Mouse (Mus musculus): ENCODE measurements around the gene Efemp1.

Gene Efemp1

DNA sequence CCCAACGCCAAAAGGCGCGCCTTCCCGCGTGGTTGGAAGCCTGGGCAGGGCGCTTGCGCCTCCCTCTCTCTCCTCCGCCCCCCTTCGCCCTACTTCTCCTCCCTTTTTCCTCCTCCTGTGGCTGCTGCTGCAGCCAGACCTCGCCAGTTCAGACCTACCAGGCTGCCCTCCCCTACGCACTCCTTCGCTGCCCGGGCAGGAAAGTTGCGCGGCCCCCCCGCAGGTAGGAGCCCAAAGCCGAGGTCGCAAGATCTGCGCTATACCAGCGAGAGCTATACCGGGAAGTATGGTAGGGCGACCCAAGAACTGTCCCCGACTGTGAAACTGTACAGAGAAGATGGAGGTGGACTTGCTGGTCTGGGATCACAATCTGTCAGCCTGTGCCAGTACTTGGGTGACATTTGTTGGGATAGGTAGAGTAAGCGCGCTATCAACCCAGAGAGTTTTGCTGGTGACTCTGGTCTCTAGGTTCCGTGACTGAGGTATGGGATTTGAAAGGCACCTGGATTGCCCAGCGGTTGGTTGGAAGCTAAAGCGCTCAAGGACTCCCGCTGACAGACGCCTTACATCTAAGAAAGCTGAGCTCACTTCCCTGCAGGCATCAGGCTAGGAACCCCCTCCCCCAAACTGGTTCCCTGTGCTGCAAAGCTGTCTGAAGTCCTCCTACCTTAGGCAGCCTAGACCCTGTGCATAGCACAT lies at the start of gene Efemp1:
Efemp1 (plus strand) TSS at position 103 of the 699 bp plus-strand sequence.
- in situ Hi-C loops (cut with MboI, MseI): no loop called here

DNA sequence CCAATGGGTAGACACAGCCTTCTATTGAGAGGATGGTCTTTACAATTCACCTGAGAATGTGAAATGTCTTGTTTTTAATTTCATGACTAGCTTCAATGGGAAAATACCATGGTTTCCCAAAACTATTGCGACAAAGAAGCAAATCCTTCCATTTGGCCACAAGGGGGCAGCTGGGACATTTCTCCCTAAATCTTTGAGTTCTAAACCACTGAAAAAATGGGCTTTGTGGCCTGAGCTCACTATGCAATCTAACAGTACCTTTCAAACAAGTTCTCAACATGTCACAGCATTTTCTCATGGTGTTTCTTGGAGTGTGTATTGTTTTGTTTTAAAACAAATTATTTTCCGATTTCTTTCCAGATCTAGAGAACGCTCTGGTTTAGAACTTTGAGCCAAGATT lies 44.3 kb upstream of the Efemp1 start:
- in situ Hi-C loops (cut with MboI, MseI): loop anchor here (10.0 kb wide), 1 partner anchor 714 kb away; no protein-coding TSS in a partner anchor

GRCm38 (mm10) chr11:28811874-28812273 lies 41.1 kb upstream of the Efemp1 start:
- in situ Hi-C loops (cut with MboI, MseI): no loop called here

DNA sequence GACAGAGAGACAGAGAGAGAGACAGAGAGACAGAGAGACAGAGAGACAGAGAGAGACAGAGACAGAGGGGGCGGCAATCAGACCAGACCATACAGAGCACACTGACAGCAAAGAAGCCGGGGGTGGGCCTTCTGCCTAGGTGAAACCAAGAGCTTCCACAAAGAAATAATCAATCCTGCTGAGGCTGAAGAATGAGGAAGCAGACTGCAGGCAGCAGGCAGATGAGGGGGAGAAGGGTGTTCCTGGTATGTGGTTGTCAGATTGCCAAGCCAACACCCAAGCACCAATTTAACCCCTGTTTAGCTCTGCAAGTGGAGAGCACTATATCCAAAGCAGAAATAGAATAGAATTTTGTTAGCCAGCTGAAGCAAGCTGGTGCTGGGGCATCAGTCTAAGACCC lies 40.4 kb upstream of the Efemp1 start:
- in situ Hi-C loops (cut with MboI, MseI): no loop called here

DNA sequence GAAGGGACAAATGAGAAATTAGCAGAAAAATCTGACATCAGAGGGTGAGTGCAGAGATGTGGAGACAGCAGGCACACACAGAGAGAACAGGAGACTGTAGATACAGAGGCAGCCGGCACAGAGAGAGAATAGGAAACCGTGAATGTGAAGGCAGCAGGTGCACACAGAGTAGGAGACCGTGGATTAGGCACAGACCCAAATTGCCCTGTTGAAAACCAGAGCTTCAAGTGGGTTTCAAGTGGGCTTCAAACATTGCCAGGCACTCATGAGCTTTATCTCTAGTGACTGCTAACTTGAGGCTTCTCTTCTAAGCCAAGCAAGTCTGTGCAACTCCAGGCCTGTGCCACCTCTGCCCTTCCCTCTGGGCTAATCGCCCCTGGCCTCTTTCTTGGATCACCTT lies 35.6 kb upstream of the Efemp1 start:
- in situ Hi-C loops (cut with MboI, MseI): no loop called here

GRCm38 (mm10) chr11:28826950-28827349 lies 26.1 kb upstream of the Efemp1 start:
- in situ Hi-C loops (cut with MboI, MseI): no loop called here

GRCm38 (mm10) chr11:28833809-28834208 lies 19.2 kb upstream of the Efemp1 start:
- in situ Hi-C loops (cut with MboI, MseI): no loop called here

- in situ Hi-C loops (cut with MboI, MseI): no loop called here
These were observed 17.9 kb upstream of the Efemp1 start for GRCm38 (mm10) chr11:28835141-28835540.

- in situ Hi-C loops (cut with MboI, MseI): no loop called here
These were observed 3.2 kb upstream of the Efemp1 start for GRCm38 (mm10) chr11:28849841-28850240.

DNA sequence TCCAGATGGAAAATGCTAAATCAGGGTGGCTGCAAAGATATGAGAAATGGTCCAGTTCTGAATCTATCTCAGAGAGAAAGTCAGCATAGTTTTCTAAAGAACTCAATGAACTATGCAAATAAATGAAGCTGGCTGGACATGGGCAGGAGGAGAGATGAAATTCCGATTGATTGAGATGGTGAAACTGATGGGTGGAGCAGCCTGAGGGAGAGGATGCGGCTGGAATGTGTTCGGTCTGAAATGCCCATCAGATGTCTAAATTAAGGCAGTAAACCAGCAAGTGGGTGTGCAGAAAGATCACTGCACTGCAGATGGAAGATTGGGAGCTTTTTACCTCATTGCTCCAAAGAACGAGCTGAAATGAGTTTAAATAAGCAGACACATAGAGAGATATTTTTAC lies 1.4 kb upstream of the Efemp1 start:
- in situ Hi-C loops (cut with MboI, MseI): no loop called here

GRCm38 (mm10) chr11:28852361-28852919 lies 564 bp upstream of the Efemp1 start:
- in situ Hi-C loops (cut with MboI, MseI): no loop called here

DNA sequence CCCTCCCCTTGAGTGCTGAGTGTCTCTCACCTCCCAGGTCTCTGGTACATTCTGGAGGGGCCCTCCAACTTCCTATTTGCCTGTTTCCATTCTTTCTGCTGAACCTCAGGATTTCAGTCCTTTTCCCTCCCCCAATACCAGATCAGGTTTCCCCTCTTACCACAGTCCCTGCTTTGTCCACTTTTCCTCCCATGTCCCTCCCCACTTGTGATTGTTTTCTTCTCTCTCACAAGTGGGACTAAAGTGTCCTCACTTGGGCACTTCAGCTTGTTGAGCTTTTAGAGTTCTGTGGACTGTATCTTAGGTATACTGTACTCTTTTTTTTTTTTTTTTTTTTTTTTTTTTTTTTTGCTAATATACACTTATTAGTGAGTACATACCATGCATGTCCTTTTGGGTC lies 6.1 kb downstream of the Efemp1 start:
- in situ Hi-C loops (cut with MboI, MseI): no loop called here

- in situ Hi-C loops (cut with MboI, MseI): no loop called here
These were observed 16.1 kb downstream of the Efemp1 start for GRCm38 (mm10) chr11:28869129-28869528.

DNA sequence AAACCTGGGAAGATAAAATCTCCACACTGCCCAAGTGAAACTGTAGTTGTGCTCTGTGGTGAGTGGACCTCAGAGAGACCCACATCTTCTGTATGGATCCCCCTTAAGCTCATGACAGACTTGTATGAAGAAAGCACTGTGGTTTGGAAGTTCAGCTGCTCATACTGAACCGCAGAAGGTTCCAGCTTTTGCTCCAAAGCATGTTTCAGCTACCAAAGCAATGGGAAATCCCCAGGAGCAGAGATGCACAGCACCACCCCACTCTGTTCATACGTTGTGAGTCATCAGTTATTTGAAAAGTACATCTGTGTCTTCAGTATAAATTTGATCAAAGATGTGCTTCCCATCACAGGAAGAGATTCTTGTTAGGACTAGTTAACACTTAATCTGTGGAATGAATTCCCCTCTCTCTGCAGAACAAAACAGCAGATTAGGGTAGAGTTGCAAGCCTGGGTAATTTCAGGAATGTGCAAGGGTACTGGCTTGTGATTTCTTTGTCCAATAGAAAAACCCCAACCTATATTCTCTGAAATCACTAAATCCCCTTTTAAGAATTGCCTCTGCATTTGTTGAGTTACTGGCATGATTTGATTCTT lies 28.5 kb downstream of the Efemp1 start:
- in situ Hi-C loops (cut with MboI, MseI): no loop called here

- in situ Hi-C loops (cut with MboI, MseI): no loop called here
These were observed 30.1 kb downstream of the Efemp1 start for GRCm38 (mm10) chr11:28883106-28883505.

DNA sequence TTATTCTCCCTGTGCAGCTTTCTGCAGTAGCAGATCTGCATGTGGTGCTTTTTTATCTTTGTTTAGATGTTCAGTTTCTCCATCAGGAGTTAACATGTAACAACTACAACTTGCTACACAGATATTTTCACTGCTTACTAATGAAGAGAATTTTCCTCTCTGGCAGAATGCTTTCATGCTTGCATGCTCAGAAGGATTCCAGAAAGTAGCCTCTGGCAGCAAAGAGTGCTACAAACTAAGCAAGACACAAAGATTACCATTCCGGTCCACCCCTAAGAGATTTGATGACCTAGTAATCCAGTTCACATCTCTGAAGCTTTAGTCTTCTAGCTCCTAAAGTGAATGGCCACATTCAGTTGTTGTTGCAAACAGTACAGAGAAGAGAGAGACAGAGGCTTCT lies 36.5 kb downstream of the Efemp1 start:
- in situ Hi-C loops (cut with MboI, MseI): no loop called here

DNA sequence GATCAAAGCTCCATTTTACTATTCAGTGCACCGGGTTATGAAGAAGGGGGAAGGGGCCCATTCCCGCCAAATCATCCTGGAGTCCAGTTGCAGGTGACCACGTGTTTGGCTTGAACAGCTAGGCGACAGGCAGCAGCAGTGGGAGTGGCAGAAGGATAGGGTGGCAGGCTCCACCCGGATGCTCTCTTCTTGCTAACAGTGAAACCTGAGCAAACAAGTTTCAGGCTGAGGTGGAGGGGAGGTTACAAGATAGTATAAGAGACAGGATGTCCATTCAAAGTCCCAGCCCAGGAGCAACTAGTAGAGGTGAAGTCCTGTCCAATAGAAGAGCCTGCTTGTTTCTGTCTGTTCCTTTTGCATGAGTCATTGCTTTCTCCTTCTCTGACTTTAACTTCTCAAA lies 38.5 kb downstream of the Efemp1 start:
- in situ Hi-C loops (cut with MboI, MseI): no loop called here

- in situ Hi-C loops (cut with MboI, MseI): no loop called here
These were observed 46.4 kb downstream of the Efemp1 start for GRCm38 (mm10) chr11:28899420-28899819.

DNA sequence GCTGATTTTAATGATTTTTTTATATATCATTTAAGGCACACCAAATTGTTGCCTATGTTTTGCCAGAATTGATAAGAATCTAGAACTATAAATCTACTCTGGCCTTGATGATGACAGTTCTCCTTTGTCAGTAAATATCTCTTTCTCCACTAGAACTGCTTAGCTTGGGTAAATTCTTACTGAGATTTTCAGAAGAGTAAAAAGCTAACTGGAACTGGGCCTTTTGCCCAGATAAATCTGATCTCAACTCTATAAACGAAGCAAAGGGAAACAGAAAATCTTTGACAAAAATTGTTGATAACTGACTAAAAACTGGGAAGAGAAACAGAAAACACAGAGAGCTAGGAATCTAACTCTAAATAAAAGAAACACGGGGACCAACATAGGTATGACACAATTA lies 51.6 kb downstream of the Efemp1 start:
- in situ Hi-C loops (cut with MboI, MseI): no loop called here

GRCm38 (mm10) chr11:28906288-28906687 lies 53.3 kb downstream of the Efemp1 start:
- in situ Hi-C loops (cut with MboI, MseI): no loop called here

DNA sequence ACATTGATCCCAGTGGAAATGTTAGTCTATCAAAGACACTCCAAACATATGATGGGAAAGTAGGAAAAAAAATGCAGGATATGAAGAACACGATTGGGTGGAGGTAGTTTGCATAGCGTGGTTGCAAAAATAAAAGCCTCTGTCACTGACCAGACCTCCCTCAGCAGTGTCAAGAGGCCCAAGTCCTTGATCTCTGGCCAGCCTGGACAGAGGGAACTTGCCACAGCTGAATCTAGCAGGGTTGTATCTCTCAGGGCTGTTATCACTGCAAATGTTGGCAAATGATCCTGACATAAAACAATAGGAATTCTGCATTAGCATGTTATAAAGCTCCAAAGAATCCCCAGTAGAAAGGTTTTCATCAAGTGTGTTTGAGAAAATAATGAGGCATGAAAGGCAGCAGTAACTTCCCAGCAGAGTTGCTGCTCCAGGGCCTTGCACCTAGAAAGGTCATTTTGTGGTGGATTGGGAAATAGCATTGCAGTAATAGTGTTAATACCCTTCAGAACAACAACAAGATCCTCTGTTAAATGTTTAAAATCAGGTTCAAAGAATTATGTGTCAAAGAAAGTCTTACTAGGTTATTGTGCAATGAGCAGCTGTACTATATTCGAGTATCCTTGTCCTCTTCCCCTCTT lies 56.0 kb downstream of the Efemp1 start:
- in situ Hi-C loops (cut with MboI, MseI): no loop called here

DNA sequence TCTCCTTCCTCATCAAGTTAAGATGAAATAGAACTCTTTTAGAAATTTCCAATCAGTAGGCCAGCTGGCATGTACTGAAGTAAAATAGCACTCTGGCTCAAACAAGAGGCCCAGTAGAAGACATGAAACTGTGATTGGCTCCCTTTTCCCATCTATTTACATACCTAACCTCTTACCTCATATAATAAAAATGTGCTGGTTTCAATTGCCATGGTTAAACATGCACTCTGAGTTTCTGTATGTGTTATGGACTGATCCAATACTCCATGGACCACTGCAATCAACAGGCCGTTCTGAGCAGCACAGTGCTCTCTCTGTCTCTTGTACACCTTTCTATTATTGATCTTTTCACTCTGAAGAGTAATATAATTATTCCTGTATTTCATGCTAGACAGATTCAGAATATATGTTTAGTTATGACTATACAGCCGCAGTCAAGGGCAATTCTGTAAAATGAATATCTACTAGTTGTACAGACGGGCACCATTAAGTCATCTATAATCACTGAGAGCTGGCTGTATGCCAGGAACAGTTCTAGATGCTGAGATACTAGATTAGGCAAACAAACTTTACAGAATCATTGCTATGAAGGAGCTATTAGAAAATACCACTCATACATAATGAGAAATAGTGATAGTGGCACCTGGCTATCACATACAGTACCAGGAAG lies 59.6 kb downstream of the Efemp1 start:
- in situ Hi-C loops (cut with MboI, MseI): no loop called here

Data from regulatory T cell (primary cell).